Mouse (Mus musculus) lung, postnatal 10 days (tissue): ENCODE measurements around the gene Tmem171.

Experiments
- DNase-seq: peaks from one replicate; pipeline ENCODE4 v3.0.0; 2021

Gene Tmem171

GRCm38 (mm10) chr13:98637145-98637544 lies 57.5 kb downstream of the Tmem171 start, which contains the start of gene Tmem174:
Gene Tmem174 (minus strand): TSS chr13:98637410.
- DNase-seq, result no peak

GRCm38 (mm10) chr13:98636571-98636970 lies 58.1 kb downstream of the Tmem171 start:
- DNase-seq, result no peak
